Mouse (Mus musculus) forebrain, embryonic 11.5 days (tissue): ENCODE results near the gene Gm21293. TPM values are rescaled to one million over a fixed set of nuclear protein-coding genes. Genes with fewer than 3 reads are reported as not detected.
"Not testable (repeated sequence)": the region's sequence is repeated elsewhere in the genome, so short reads cannot be mapped to it uniquely, and the experiment has no call there.

ENCODE experiments used
- ATAC-seq: fragments of 200-750 bp; cut with Nextera tagmentation; replicated peaks from 2 replicates; pipeline ENCODE4 v1.8.0; 2017; ENCODE audit warnings: moderate TSS enrichment; ENCODE audit not compliant: low FRiP score
- DNase-seq: peaks from one replicate; pipeline ENCODE4 v3.0.0-alpha.2; 2017; ENCODE audit warnings: low spot score
- H3K27ac ChIP-seq: fragments of 300-500 bp; sonication (generic); 2 replicates; pipeline ENCODE4 v1.5.1; 2014; ENCODE audit warnings: low read depth, low read length
- H3K27me3 ChIP-seq: fragments of 300-500 bp; sonication (generic); 2 replicates; pipeline ENCODE4 v1.6.1; 2014; ENCODE audit warnings: mild to moderate bottlenecking, low read length, mixed read lengths; ENCODE audit not compliant: control insufficient read depth, insufficient read depth
- H3K36me3 ChIP-seq: fragments of 300-500 bp; sonication (generic); 2 replicates; pipeline ENCODE4 v1.6.1; 2014; ENCODE audit warnings: mild to moderate bottlenecking, low read length, moderate library complexity, mixed read lengths; ENCODE audit not compliant: control insufficient read depth, insufficient read depth
- H3K4me1 ChIP-seq: fragments of 300-500 bp; sonication (generic); replicated peaks from 2 replicates; pipeline ENCODE4 v1.6.1; 2014; ENCODE audit warnings: low read length, mixed read lengths; ENCODE audit not compliant: control insufficient read depth, insufficient read depth
- H3K4me2 ChIP-seq: fragments of 300-500 bp; sonication (generic); 2 replicates; pipeline ENCODE4 v1.6.1; 2014; ENCODE audit warnings: low read depth, mild to moderate bottlenecking, low read length, moderate library complexity, mixed read lengths; ENCODE audit not compliant: severe bottlenecking
- H3K4me3 ChIP-seq: fragments of 300-500 bp; sonication (generic); 2 replicates; pipeline ENCODE4 v1.5.1; 2014; ENCODE audit warnings: low read depth, low read length
- H3K9ac ChIP-seq: fragments of 300-500 bp; sonication (generic); 2 replicates; pipeline ENCODE4 v1.6.1; 2014; ENCODE audit warnings: low read length
- H3K9me3 ChIP-seq: fragments of 300-500 bp; sonication (generic); 2 replicates; pipeline ENCODE4 v1.6.1; 2016; ENCODE audit warnings: low read length, mixed read lengths; ENCODE audit not compliant: control insufficient read depth
- WGBS: fragments of 180-500 bp; shearing (Covaris S2); extraction: QIAGEN DNeasy Blood & Tissue Kit; methylation state at CpG from one replicate; pipeline ENCODE4 v1.1.7; 2014; 5-methylcytosine and 5-hydroxymethylcytosine counted together
- polyA plus RNA-seq: library from polyadenylated mRNA; unstranded; fragments of >200 nt; fragmentation: Nextera tagmentation; extraction: Ambion mirVana; gene quantifications from 2 replicates; pipeline ENCODE4 v1.2.1, GENCODE M21; 2014

The Gm21293 gene
- not detected in 2 replicates for polyA plus RNA-seq

DNA sequence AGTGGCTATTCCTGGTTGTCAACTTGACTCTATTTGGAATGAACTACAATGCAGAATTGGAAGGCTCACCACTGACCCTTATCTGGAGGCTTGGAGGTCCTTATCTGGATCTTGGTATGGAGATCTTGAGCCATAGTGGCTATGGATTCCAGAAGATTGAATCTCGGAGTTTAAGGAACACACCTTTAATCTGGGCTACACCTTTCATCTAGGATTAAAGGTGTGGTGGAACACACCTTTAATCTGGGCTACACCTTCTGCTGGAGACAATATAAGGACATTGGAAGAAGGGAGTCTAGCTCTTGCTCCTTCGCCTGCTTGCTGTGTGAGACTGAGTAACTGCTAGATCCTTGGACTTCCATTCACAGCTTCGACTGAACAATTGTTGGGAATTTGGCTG is at the start of gene Gm21293:
Gm21293 (plus strand) TSS at position 301 of the 400 bp plus-strand sequence.
- WGBS, result no CpG with 5 or more reads among the region's 3 CpGs
- not testable (repeated sequence) for H3K4me3 ChIP-seq, H3K9me3 ChIP-seq, H3K4me2 ChIP-seq, H3K27me3 ChIP-seq, DNase-seq, H3K36me3 ChIP-seq, H3K27ac ChIP-seq, ATAC-seq, H3K4me1 ChIP-seq, H3K9ac ChIP-seq

DNA sequence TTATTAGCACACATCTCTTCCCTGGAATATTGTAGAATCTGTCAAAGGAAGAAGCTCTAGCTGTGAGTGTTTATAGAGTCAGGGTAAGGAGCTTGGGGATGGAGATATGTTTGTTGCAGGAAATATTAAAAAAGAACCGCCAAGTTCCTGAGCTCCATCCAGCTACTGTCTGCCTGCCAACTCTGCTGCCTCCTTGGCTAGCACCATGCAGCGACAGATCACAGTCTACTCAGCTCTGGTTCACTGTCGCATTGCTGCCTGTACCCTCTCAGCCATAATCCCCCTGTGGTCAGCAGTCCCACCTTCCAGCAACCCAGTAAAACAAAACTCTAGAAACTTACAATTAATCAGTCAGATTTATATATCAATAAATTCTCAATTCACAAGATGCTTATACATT is 32.7 kb upstream of the Gm21293 start:
- DNase-seq (no peak), ATAC-seq (no peak)
- Histone ChIP-seq H3K4me1 (no peaks in the 10 kb centered on the region), H3K9me3 (no peaks in the 10 kb centered on the region), H3K4me2 (no peak overlapping the region), H3K27ac (no peak overlapping the region), H3K27me3 (no peaks in the 10 kb centered on the region), H3K9ac (no peak overlapping the region), H3K4me3 (no peak overlapping the region), H3K36me3 (no peaks in the 10 kb centered on the region)
- WGBS, result 75% methylated on average over 3 of the region's 3 CpGs

- H3K4me1 ChIP-seq, result no peaks in the 10 kb centered on the region
- no peaks in the 10 kb centered on the region for H3K36me3 ChIP-seq
- H3K4me3 ChIP-seq, result no peak overlapping the region
- no peak overlapping the region for H3K4me2 ChIP-seq
- no peak overlapping the region for H3K27ac ChIP-seq
- no peaks in the 10 kb centered on the region for H3K27me3 ChIP-seq
- DNase-seq (no peak), ATAC-seq (no peak)
- H3K9me3 ChIP-seq, result no peaks in the 10 kb centered on the region
- H3K9ac ChIP-seq, result no peak overlapping the region
- WGBS, result 87% methylated on average over 2 of the region's 2 CpGs
Measured at GRCm38 (mm10) chr10:104118312-104118711, 24.5 kb upstream of the Gm21293 start.

DNA sequence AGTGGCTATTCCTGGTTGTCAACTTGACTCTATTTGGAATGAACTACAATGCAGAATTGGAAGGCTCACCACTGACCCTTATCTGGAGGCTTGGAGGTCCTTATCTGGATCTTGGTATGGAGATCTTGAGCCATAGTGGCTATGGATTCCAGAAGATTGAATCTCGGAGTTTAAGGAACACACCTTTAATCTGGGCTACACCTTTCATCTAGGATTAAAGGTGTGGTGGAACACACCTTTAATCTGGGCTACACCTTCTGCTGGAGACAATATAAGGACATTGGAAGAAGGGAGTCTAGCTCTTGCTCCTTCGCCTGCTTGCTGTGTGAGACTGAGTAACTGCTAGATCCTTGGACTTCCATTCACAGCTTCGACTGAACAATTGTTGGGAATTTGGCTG is 8.4 kb downstream of the Gm21293 start, which contains the start of gene Gm6763:
Gm6763 (plus strand) TSS at position 301 of the 400 bp plus-strand sequence.
- not testable (repeated sequence) for H3K9ac ChIP-seq, H3K9me3 ChIP-seq, H3K4me2 ChIP-seq, ATAC-seq, DNase-seq, H3K4me3 ChIP-seq, H3K27me3 ChIP-seq, H3K36me3 ChIP-seq, H3K4me1 ChIP-seq, H3K27ac ChIP-seq
- WGBS, result no CpG with 5 or more reads among the region's 3 CpGs

GRCm38 (mm10) chr10:104159706-104160105 is 16.9 kb downstream of the Gm21293 start, which contains the start of gene Gm8764:
TSS of gene Gm8764 (plus strand) at chr10:104160006.
- not testable (repeated sequence) for H3K36me3 ChIP-seq, H3K27ac ChIP-seq, H3K9me3 ChIP-seq, H3K27me3 ChIP-seq, ATAC-seq, H3K9ac ChIP-seq, H3K4me3 ChIP-seq, H3K4me1 ChIP-seq, H3K4me2 ChIP-seq, DNase-seq
- no CpG with 5 or more reads among the region's 3 CpGs for WGBS

GRCm38 (mm10) chr10:104168215-104168614 is 25.4 kb downstream of the Gm21293 start, which contains the start of gene Gm21304:
TSS of gene Gm21304 (plus strand) at chr10:104168515.
- H3K36me3 ChIP-seq, H3K27ac ChIP-seq, DNase-seq, H3K4me3 ChIP-seq, H3K27me3 ChIP-seq, H3K9ac ChIP-seq, H3K9me3 ChIP-seq, H3K4me1 ChIP-seq, H3K4me2 ChIP-seq, ATAC-seq: not testable (repeated sequence)
- no CpG with 5 or more reads among the region's 3 CpGs for WGBS

DNA sequence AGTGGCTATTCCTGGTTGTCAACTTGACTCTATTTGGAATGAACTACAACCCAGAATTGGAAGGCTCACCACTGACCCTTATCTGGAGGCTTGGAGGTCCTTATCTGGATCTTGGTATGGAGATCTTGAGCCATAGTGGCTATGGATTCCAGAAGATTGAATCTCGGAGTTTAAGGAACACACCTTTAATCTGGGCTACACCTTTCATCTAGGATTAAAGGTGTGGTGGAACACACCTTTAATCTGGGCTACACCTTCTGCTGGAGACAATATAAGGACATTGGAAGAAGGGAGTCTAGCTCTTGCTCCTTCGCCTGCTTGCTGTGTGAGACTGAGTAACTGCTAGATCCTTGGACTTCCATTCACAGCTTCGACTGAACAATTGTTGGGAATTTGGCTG is 33.9 kb downstream of the Gm21293 start, which contains the start of gene Gm21312:
Gm21312 (plus strand) TSS at position 301 of the 400 bp plus-strand sequence.
- H3K4me2 ChIP-seq, H3K36me3 ChIP-seq, H3K27me3 ChIP-seq, H3K4me3 ChIP-seq, ATAC-seq, H3K9ac ChIP-seq, DNase-seq, H3K27ac ChIP-seq, H3K4me1 ChIP-seq, H3K9me3 ChIP-seq: not testable (repeated sequence)
- WGBS, result no CpG with 5 or more reads among the region's 3 CpGs

GRCm38 (mm10) chr10:104185233-104185632 is 42.4 kb downstream of the Gm21293 start, which contains the start of gene Gm20765:
TSS of gene Gm20765 (plus strand) at chr10:104185533.
- ATAC-seq, H3K36me3 ChIP-seq, H3K4me1 ChIP-seq, H3K27me3 ChIP-seq, H3K9me3 ChIP-seq, H3K4me2 ChIP-seq, H3K27ac ChIP-seq, DNase-seq, H3K9ac ChIP-seq, H3K4me3 ChIP-seq: not testable (repeated sequence)
- no CpG with 5 or more reads among the region's 3 CpGs for WGBS

GRCm38 (mm10) chr10:104193742-104194141 is 51.0 kb downstream of the Gm21293 start, which contains the start of gene Gm4340:
TSS of gene Gm4340 (plus strand) at chr10:104194042.
- H3K4me2 ChIP-seq, result not testable (repeated sequence)

More at GRCm38 (mm10) chr10:104193742-104194141, 51.0 kb downstream of the Gm21293 start, which contains the start of gene Gm4340:
- not testable (repeated sequence) for H3K27me3 ChIP-seq, H3K9me3 ChIP-seq, H3K27ac ChIP-seq, ATAC-seq, H3K9ac ChIP-seq, DNase-seq, H3K4me1 ChIP-seq, H3K36me3 ChIP-seq, H3K4me3 ChIP-seq
- no CpG with 5 or more reads among the region's 3 CpGs for WGBS
